Mouse (Mus musculus): Measurements from ENCODE around the gene Vti1a. TPM values are rescaled to one million over a fixed set of nuclear protein-coding genes. Genes with fewer than 3 reads are reported as not detected.

Vti1a gene
- total RNA-seq, 2 experiments from 2014 or later: 14.8 to 15.6 TPM

DNA sequence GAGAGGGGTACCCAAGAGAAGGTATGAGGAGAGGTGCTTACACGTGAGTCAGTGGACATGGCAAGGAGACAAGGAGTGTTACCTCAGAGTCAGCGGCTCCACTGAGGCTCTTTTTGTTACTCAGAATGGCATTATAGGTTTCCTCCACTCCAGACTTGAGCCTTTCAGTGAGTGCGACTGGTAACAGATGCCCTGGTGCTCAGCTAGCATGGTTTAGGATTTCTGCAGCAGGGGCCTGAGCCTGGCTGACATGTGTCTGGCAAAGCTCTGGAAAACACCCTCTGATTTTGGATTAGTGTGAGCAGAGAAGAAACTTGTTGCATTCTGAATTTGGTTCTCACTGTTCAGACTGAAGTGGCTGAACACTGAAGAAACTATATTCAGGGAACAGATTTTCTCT, 209.0 kb downstream of the Vti1a start:
- no peak for DNase-seq

DNA sequence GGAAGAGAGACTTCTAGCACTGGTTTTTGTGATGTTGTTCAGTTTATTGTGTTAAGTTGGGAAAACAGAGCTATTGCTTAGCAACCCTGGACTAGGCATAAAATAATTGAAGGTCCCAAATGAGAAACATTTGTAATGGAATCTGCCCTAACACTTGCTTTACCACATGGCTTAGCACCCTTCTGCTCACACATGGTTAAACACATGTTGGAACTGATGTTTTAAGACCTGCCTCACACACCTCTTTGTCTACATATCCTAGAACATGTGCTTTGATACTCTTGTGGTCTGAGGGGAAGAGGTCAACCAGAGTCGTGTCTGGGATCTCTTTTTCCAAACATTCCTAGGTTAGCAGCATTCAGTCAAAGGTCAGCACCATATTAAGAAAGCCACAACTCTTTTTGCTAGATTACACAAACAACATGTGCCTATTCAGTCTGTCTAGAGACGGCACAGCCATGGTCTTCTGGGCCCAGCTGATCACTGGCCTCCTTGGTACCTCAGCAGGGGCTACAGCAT, 210.7 kb downstream of the Vti1a start:
- DNase-seq: no peak

DNA sequence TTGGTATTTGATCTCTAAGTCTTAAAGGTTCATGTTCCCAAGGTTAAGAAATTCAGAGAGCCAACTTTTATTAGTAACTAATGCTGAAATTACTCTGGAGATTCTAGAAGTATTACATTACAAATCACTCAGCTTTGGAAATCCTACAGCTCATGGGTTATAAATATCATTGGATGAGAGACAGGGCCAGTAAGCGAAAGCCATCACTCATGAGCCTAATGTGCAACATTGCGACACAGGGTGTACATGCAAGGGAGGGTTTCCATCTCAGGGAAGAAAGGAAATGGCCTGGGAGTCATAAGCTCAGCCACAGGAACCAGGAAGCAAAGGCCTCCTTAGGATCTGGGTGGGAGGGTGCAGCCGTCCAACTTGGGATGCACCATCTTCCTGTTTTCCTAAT, 213.9 kb downstream of the Vti1a start:
- DNase-seq: no peak

DNA sequence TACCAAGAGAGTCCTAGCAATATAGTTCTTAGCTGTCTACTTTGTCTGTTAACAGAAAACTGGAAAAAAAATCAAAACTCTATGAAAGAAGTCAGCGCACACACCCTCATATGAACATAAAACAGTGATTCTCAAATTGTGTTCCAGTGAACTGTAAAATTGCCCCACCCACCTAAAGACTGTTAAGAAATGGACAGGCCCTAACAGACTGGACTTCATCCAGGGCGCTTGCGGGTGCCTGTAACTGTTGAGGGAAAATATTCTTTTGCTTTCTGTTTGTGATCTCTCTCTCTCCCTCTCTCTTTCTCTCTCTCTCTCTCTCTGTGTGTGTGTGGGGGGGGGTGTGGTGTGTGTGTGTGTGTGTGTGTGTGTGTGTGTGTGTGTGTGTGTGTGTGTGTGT, 216.6 kb downstream of the Vti1a start:
- no peak for DNase-seq

DNA sequence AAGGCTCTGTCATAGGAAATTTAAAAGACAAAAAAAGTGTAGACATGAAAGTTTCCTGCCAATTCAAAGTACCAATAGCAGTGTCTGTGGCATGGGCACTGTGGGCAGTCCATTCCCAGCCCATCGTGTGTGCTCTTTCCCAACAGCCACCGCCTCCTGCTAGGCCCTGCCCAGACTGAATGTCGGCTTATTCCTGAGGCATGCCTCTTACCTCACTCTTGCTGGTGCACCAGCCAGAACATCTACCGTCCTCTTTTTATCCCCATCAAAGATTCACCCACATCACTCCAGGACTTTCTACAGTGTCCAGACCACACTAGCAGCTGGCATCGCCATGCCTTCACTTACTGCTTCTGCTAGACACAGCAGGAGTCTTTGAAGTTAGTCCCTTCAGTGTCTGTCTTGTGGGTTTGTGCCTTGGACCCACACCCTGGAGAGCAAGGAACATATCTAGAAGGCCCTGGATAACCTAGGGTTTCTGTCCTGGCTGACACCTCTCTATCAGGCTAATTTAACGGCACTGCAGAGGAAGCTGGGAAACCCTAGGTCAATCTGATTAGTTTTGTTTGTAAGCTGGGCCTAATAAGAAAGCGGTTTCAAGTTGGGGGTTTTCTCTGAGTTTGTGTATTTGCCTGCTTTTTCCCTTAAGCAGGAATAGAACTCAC, 220.3 kb downstream of the Vti1a start:
- DNase-seq: no peak

DNA sequence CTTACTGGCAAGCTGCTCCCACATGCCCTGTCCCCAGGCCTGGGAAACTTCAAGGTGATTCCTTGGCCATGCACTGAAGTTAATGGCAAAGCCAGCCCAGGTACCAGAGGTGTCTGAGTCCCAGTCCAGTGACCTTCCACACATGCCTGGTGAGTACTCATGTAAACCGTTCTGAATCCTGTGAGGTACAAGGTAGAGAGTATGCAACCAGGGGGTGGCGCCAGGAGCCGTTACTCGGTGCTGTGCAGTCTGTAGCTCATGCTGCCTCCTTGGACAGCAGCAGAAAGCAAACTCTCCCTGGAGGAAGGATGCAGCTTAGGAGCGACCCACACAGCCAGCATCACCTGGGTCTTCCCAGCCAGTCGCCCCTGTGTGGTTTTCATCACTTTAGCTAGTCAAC, 221.6 kb downstream of the Vti1a start:
- DNase-seq: peak; percentile 45

DNA sequence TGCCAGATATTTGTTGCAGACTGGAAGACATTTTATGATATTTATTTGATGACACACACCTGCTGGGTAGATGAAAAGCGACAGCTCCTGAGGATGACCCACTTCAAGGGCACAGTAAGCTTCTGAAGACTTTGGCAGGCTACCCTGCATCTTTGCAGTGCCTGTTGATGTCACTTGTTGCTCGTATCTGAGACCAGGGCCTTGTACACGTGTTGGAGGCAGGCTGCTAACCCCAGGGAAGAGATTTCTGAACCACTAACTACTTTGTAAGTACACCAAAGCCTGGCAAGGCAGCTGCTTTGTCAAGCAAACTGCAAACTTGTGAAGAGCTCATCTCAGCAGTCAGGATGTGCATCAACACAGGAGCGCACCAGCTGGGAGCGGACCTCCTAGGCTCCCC, 225.5 kb downstream of the Vti1a start:
- no peak for DNase-seq

DNA sequence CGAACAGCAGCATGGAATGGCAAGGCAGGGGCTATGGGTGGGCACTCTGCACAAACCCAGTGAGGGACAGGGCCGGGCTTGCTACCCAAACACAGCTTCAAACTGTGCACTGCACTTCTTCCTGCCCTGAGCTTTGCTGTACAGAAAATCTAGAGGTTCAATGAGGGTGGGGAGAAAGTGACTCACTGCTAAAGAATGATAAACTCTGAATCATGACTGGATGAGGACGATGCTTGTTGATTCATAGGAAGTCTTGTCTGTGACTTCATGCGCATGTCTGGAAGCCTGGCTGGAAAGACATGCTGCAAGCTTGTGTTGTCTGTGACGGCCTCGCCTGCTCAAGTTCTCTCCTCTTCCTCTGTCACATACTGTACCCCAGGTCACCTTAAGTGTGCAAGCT, 226.4 kb downstream of the Vti1a start:
- DNase-seq: no peak

DNA sequence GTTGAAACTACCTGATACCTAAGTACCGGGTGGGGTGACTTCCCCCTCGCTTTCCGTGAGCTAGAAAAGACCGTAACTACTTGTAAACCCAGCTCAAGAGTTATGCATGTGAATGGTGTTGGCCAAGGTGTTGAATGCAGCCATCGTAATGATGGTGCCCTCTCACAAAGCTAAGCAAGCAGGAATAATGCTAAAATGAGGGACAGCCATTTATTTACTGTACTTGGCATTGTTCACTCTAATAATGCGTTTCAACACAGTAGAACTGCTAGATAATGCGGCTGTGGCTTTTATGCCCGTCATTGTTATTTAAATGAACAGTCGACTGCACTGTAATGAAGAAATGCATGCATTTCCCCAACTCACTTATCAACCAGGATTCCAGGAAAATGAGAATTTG, 227.1 kb downstream of the Vti1a start:
- no peak for DNase-seq

DNA sequence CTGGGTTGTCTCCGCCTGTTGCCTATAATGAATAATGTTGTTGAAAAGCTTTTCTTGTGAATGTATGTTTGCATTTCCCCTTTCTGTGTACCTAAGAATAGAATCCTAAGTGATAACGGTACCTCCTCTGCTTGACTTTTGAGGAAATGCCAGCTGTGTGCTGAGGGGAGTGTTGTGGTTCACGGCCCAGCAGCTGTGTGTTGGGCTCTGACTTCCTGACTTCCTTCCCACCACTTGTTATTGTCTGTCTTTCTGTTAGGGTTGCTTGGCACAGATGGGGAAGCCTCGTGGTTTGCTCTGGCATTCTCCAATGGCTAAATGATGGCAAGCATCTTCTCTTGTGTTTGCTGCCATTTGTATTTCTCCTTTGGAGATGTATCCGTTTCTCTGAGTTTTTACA, 228.4 kb downstream of the Vti1a start:
- no peak for DNase-seq

DNA sequence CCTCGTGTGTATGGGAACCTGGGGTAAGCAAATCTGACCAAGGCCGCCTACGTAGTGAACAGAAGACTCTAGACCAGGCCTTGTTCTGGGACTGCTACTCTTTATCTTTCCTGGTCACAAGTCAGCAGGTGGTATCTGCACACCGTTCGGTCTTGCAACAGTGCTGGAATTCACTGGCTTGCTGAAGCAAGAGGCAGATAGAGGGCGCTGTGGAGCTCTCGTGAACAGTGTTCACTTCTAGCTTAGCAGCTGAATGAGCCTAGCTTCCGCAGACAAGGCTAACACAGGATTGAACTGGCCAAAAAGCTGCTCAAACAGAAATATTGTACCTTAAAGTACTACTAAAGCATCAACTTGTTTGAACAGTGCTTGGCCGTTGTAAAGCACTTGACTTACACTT, 229.4 kb downstream of the Vti1a start:
- DNase-seq: peak; percentile 91

DNA sequence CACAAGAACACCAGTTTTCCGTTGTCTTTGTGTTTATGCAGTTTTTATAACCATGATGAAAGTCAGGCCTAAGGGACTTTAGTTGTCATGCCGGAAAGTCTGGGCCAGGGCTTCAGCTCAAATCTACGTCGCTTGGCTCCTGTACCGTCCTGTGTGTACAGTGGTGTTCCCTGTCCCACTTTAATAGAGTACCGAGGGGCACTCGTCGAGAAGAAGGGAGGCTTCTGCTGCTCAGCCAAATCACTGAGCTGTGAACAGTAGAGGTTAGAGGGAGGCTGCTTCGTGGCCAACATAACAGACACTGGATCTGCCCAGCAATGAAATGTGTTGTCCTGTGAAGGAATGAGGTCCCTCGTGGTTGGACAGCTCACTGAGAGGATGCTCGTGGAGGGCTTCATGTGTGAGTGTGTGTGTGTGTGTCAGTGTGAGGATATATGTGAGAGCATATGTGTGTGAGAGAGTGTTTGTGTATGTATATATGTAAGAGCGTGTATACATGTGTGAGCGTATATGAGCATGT, 230.0 kb downstream of the Vti1a start:
- no peak for DNase-seq

DNA sequence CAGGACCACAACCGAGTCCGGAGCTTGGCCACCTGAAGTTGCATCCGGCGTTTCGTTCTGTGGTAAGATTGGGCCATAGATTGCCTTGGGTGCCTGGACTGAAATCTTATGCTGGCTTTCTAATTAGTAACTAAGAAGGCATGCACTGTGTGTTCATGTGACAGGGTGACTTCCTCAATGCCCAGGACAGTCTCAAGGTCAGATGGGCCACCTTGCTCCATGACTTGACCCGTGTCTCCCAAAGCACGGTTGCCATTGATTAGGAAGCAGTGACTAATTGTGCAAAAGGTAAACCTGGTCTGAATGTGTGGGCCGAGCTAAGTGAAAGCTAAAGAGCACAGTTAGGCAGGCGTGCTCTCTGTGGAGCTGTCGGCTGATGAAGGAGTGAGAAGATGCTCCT, 232.1 kb downstream of the Vti1a start:
- no peak for DNase-seq

DNA sequence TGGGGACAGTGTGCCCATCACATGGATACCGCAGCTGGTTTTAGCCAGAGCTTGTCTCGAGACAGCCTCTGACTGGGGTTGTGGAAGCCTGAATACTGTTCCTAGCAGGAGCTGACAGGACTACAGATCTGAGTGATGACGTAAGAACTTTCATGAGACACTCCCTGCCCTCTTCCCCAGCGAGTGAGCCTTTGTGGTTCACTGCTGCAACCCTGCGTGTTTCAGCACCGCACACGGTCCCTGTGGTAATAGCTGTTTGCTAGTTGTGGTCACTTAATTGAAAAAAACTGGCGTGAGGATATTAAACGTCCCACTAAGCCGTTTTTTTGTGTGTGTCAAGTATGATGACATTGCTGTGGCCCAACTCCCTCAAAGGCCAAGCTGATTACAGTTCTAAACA, 232.6 kb downstream of the Vti1a start:
- no peak for DNase-seq

DNA sequence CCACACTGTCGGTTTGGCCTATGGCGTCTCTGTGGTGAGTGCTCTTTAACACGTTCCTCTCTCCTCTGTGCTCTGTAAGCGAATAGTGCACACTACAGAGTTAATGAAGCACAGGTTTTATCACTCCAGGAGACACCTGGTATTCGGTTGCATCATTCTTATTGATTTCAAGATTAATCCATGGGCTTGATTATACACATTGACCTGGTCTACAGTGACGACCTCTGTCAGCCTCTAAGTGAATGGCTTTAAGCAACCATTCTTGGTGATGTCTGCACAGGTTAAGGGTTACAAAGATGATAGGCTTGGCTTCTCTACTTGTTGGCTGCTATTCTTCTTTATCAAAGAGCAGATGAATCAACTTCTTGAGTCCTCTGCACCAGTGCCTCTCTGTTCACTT, 234.1 kb downstream of the Vti1a start:
- DNase-seq: no peak

DNA sequence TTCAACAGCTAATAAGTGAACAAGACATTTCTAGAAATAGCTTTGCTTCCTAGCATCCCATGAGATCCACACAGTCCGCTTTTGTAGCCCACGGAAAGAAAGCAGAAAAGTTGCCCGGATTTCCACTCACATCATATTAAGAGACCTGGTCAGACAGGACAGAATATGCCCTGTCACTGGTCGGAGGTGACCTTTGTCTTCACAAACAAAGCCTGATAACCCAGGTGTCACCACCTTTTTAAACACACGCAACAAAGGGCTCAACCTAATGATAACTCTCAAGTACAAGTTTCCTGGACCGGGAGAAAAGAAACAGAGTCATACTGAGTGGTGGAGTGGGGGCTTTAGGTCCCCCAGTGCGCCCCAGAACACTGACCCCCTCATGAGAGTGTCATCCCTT, 236.2 kb downstream of the Vti1a start:
- DNase-seq: no peak

DNA sequence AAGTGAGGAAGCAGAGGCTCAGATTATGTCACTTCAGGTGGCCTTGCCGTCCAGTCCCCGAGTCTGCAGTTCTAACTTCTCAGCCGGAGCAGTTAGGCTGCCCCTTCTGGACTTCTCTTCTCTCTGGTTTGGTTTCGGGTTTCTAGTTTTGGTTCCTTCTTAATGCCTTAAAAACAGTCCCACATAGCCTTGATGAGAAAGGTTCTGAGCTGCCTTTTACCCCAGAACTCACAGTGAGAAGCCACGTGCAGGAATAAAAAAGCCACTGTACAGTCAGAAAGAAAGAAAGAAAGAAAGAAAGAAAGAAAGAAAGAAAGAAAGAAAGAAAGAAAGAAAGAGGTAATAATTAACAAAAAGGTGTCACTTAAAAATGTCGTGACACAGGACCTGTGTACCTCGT, 236.8 kb downstream of the Vti1a start:
- DNase-seq: no peak

DNA sequence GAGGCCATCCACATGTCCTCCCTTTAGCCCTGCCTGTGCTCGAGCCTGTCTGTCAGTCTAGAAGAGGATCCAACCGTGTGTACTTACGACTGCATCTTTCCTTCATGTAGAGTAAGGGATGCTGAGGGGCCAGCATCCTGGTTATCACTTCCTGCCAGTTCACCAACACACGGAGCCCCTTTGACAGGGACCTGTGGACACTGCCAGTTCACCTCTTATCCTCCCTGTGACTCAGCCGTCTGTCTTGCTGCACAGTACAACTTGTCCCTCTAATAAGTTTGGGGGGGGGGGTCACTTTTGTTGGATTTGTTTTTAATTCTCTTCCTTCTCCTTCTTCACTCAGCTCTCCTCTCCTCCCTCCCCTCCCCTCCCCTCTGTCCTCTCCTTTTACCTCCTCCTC, 238.2 kb downstream of the Vti1a start:
- DNase-seq: no peak

DNA sequence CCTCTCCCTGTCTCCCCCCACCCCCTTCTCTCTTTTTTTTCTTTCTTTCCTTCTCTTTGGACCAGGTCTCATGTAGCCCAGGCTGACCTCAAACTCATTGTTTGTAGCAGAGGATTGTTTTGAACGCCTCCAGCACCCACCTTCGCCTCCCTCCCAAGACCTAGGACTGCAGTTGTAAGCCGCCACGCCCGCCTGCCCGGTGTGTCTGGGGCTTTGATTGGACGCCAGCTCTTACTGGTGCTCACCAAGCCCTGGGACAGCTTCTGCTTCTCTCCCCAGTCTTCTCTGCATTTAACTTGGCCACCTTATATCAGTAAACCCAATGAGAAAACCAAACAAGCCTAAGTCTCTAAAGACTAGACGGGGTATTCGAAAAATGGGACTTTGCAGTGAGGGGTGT, 238.6 kb downstream of the Vti1a start:
- no peak for DNase-seq

DNA sequence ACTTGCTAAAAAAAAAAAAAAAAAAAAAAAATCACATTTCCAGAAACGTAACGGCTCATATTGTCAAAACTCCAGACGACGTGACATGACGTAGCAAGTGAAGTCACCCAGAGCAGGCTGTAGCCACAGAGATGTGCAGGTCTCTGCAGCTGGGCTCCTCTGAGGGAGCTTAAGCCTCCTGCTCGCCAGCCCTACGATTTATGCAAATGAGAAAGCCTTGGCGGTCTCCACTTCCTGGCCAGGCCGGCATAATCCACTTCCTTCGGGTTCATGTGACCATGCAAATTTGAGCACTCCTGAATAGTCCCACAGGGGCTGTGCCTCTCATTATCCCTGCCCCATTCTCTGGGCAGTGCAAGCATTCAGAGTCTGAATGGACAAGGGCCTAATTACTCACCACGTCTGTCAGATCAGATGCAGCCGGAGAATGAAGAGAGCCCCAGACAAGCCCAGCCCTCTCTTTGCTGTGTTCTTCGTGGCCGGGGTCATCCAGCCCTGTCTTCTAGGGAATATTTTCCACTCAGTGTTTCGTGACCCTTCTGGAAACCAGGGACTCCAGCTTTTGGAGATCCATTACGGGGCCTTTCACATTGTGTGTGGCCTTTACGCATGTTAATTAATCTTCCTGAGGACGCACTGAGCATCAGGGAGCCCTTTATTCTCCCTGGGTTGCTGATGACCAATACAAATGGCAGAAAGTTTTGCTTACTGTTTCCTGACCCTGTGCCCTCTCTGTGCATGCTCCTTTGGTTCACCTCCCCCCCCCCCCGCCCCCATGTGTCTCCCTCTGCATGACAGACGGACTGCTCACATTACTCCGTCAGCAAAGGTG, 240.3 kb downstream of the Vti1a start:
- no peak for DNase-seq

DNA sequence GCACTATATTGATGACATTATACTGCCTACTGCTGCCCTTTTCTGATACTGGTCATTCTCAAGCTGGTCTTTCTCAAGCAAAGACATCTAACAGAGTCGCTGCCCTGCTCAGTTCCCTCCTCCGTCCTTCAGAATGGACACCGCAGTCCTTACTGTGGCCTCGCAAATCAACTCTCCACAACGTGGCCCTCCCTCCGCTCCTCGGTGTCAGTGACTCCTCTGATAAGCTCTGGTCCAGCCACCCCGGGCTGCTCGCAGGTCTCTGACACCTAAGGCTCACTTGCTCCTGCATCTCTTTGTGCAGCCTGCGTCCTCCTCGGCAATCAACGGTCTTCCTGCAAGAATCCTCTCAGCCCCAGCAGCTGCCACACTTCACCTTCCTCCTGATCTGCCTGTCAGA, 243.2 kb downstream of the Vti1a start:
- DNase-seq: no peak

DNA sequence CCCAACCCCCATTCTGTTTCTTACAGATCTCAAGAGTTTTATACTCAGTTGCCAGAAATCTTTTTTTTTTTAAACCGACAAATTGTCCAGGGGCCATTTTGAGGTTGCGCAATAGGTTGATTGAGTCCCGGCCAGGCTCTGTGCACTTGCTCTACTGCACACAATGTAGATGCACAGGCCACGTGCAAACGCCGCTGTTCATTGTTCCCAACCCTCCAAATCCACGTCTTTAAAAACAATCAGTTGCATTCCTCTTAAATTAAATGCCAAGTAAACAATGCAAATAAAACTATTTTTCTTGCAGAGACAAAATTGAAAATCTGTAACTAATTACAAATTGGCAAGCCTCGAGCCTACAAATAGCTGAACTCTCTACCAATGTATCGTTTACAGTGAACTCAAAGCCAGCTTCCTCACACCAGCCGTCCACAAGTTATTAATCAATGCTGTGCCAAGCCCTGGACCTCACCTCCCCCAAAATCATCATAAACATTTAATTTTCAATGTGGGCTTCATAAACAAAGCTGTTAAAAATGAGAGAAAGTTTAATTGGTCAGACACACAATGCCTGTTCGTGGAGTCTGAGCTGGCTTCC, 244.1 kb downstream of the Vti1a start:
- peak; percentile 26 for DNase-seq

DNA sequence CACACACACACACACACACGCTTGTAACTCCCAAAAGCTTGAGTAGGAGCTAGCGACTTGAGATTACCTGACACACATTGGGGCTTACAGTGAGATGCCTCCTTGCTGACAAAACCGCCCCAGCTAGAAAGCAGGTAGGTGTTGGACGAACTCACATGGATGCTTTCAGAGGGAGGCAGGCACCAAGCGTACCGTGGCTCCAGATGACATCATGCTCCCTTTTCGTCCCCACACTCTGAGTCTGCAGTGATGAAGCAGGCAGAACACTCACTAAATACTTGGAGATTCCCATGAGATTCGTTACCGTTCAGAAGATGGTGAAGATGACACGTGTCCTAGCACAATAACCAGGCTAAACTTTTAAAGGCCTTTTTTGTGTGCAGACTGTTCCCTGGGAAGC, 245.4 kb downstream of the Vti1a start:
- no peak for DNase-seq
